Mouse (Mus musculus) frontal cortex, postnatal 14 days (tissue): ENCODE results near the gene Lrfn5.
A peak's percentile ranks its signal among the peaks of the same experiment; 100 is the strongest.

Experiments
- DNase-seq, 2 experiments: peaks; one replicate each; pipeline ENCODE4 v3.0.0; 2022; ENCODE audit warnings: low spot score in 2 of 2

Lrfn5 gene

GRCm38 (mm10) chr12:61522829-61523370, at the start of gene Lrfn5:
TSS of gene Lrfn5 (plus strand) at chr12:61523150.
- peak; percentile 52 to 64 for DNase-seq

DNA sequence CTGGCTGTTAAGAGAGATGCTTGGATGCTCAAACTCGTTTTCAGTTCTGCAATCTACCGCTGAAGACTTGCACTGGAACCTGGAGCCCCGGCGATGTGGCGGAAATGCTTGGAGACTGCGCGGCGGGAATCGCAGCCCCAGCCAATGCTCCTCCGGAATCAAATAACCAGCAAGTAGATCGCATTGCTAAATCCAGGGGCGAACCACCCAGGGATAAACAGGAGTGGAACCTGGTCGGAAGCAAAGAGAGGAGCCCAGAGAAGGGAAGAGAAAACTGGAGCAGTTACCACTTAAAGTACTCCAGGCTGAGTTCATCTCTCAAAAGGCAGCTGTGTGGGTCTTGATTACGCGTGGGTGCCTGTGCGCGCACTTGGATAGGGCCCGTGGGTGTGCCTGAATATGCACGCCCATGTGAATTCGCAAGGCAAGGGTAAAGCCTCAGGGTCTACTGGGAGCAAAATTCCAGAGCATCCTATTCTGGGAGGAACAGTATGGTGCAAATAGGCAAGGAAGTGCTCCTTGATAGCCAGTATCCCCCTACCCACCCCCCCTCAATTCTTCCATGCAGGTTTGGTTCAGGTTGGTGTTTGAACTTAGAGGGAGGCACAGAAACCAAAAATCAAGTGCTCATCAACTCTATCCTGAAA, 1.3 kb upstream of the Lrfn5 start:
- peak; percentile 26 to 27 for DNase-seq

DNA sequence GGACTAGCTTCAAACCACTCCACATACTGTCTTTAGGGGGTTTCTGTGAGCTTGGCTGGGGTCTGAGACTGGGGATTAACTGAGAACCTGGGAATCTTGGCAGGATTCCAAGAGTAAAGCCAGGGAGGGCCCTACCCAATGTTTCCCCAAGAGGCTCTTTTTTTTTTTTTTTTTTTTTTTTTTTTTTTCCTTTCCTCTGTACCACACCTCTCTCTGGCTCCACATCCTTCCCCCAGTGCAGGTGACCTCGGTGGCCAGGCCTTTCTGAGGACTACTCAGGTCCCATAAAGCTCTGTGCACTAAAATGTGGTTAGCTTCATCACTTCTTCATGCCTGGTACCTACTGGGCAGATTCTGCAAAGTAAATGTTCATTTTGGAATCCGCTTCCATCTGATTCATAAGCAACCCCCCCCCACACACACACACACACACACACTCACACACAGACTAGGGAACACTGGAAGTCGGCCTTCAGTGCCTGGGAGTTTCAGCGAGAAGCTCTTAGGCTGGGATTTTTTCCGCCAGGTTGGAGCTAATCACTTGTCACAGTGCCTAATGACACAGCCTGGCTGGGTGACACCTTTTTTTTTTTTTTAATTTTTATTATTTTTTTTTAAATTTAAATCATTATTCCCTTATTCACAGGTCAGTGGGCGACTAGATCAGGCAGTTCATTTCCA, 662 bp upstream of the Lrfn5 start:
- DNase-seq = peak in 1 of 2 experiments; percentile 11

DNA sequence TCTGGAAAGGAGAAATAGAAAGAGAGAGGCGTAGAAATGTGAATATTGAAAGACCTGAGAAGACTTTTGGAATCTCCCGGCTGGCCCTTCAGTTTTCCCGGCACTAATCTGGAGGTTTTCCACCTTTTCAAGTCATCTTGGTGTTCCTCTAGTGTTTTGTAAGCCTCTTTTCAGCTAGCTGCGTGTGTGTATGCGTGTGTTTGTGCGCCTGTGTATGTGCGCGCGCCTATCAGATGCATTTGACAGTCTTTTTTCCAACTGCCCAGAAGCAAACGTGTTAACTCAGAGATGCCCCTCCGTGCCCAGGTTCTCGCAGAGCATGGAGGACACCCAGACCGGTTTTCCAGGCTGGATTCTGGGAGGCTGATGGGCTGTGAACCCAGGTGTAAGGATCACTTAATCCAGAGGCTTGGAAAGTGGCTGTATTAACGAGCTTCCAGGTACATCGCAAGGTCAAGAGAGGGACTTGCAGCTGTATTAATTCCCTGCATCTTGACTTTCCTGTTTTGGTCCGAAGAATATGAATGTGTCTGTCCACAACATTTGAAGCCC, 757 bp downstream of the Lrfn5 start:
- DNase-seq = peak; percentile 13 to 30

DNA sequence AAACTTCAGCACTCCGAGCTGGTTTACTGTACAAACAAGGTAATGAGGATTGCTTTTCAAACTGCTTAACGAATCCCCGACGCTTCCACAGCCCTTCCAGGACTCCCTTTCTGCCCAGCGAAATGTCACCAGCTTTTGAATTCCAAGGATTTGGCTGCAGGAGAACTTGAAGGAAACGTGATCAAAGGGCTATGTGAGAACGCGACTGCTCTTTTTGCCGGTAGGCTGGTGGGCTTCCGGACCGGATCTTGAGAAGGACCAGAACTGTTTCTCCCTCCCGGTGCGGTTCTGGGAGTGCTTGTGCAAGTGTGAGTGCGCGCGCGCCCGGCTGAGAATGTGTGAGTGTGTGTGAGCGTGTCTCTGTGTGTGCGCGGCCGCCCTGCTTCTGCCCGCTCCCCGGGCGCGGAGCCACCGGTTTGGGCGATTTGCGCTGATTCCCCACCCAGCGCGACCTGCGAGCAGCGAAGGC, 1.3 kb downstream of the Lrfn5 start:
- DNase-seq = peak; percentile 24 to 33

- peak; percentile 73 to 75 for DNase-seq
Observed at GRCm38 (mm10) chr12:61526199-61526598, 3.2 kb downstream of the Lrfn5 start.

- no peak for DNase-seq
Observed at GRCm38 (mm10) chr12:61579949-61580348, 57.0 kb downstream of the Lrfn5 start.

DNA sequence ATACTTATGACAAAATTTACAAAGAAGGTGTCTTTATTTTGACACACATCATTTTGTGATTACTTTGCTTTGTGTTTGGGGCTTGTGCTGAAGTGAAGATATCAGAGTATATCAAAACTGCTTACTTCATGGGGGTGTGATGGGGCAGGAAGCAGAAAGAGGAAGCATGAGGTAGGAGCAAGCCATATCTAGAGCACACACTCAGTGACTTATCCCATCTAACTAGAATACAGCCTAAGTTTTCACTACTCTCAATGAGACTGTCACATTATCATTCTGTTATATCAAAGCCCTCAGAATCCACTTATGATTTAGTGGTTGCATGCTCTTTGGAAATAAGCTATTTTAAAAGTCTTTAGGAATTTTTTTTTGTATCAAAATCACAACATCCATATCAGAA, 77.4 kb downstream of the Lrfn5 start:
- DNase-seq = no peak

GRCm38 (mm10) chr12:61607871-61608270, 84.9 kb downstream of the Lrfn5 start:
- DNase-seq = no peak

- DNase-seq = no peak
Observed at GRCm38 (mm10) chr12:61610081-61610480, 87.1 kb downstream of the Lrfn5 start.

- DNase-seq = no peak
Observed at GRCm38 (mm10) chr12:61624532-61624931, 101.6 kb downstream of the Lrfn5 start.

DNA sequence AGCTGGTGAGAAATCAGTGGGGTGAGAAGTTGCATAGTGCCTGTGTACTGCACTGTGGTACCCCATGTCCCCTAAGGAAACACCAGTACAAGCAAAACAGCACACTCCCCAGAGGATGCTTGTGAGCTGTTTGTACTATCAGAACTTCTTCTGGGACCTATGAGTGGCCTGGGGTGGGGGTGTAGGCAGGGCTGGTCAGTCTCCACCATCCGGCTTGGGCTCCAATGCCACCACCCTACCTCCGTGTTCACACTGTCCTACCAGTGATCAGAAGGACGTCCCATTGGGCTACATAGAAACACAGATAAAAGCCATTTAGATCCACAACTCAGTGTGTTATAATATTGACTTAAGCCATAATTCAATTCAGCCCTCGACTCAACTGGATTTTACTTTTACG, 131.4 kb downstream of the Lrfn5 start:
- no peak for DNase-seq

GRCm38 (mm10) chr12:61723158-61723557, 200.2 kb downstream of the Lrfn5 start:
- no peak for DNase-seq

GRCm38 (mm10) chr12:61807073-61807605, 284.2 kb downstream of the Lrfn5 start:
- DNase-seq = no peak

DNA sequence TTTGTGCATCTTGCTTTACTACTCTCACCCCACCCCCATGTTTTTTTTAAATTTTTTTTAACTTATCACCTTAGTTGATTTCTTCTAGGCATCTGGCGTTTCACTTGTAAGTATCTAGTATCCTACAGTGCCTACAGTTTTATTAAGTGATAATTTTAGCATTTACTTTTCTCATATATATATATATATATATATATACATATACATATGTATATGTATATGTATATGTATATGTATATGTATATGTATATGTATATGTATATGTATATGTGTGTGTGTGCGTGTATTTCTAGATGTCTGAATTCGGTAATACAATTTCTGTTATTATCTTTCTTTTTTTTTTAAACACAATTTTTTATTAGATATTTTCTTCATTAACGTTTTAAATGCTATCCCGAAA, 300.7 kb downstream of the Lrfn5 start:
- no peak for DNase-seq

GRCm38 (mm10) chr12:61826311-61826710, 303.4 kb downstream of the Lrfn5 start:
- no peak for DNase-seq

GRCm38 (mm10) chr12:61842599-61843291, 319.8 kb downstream of the Lrfn5 start:
- DNase-seq = no peak

GRCm38 (mm10) chr12:61854183-61854582, 331.2 kb downstream of the Lrfn5 start:
- DNase-seq = no peak
